Mouse (Mus musculus) bone marrow, adult 2 months (tissue): ENCODE results near the gene Hist1h4i.

Experiments used
- CTCF ChIP-seq: fragments of 200-500 bp; IDR thresholded peaks from 2 replicates; pipeline ENCODE4 v1.5.1; 2011; ENCODE audit warnings: low read length, control low read depth; ENCODE audit not compliant: control insufficient read depth, insufficient read depth
- POLR2A ChIP-seq: fragments of 200-500 bp; IDR thresholded peaks from 2 replicates; pipeline ENCODE4 v1.6.1; 2011; ENCODE audit warnings: low read depth, mild to moderate bottlenecking, control low read depth, low read length, borderline replicate concordance; ENCODE audit not compliant: control insufficient read depth

DNA sequence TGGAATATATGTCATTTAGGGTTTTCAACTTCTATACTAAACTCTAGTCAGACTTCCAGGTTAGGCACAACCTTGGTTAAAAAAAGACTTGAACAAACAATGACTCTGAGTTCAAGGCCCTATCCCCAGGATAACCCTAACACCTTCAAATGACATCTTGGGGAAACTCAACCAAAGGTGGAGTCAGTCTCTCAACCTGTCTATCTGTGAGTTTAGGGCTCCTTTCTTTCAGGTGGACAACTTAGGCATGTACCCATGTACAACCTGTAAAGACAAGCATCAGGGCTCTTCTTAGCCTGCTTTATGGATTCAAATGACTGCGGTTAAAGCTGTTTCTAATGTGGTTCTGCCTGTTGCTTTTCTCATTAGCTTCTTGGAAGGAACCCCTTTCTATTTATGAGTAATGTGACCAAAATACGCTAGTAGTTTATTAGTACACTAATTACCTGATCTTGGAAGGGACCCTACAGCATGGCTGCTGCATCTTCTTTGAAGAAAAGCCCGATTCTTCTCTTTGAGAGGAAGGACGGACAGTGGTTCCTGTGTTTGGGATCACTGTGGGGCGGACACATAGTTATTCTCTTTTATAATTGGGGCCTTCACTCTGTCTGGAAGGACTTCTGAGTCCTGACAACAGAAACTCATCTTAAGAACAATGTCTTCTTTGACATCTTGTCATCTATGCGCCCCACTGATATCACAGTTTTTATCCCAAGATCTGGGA, 3.4 kb upstream of the Hist1h4i start:
- TF ChIP-seq CTCF (no peak), POLR2A (no peak)
